Mouse (Mus musculus): ENCODE data around the gene Pacrg. TPM values are rescaled to one million over a fixed set of nuclear protein-coding genes. Genes with fewer than 3 reads are reported as not detected.

The Pacrg gene
- polyA plus RNA-seq, 1 experiment from 2014 or later: 0.91 TPM

DNA sequence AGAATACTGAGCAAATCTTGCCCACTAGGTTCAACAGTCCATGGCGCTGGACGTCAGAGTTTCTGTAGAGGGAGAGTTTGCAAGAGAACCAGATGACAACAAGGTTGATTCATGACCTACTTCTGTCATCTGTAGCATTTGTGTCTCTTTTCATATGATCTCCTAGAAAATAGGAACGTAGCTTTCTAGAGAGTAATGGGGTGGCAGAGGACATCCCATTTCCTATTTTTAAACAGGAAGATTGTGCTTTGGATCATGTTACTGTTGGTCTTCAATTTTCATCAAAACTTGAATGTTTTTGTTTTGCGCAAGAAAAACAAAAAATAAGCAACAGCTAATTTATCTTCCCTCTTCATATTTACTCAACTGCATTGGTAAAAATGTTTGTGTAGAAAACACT lies 379.2 kb downstream of the Pacrg start:
- no peak for DNase-seq (ENCODE audit: low spot score)

DNA sequence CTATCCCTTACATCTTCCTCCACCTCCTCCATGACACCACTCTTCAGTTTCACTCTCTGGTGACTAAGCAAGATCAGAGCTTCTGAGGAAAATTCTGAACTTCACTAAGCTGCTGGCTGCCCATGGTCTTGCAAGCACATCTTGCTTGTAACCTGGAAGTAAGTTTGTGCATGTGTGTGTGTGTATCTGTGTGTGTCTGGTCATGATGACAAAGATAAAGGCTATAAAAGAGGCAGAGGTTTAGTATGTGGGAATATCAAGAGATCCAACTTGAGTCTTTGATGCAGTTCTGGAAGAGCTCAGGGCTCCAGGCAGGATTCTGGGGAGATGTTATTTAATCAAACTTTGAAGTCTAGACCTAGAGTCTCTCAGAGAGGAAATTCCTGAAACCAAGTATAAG lies 381.4 kb downstream of the Pacrg start:
- DNase-seq (ENCODE audit: low spot score): no peak

DNA sequence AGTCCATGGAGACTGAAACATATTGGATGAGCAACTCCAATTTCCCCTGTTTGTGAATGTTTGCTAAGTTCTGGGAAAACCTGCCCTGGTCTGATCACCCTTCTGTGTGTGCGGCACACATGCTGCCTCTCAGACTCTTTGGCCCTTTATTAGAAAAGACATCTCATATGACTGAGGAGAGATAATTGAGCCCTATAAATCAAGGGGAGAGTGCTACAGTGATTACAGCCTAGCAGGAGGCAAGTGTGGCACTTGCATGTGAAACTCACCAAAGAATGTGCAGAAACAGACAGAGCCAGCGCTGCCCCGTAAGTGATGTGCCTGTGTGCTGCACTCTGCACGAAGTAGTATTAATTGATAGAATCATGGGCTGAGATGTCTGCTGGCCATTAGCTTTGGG lies 383.7 kb downstream of the Pacrg start:
- no peak for DNase-seq (ENCODE audit: low spot score)

DNA sequence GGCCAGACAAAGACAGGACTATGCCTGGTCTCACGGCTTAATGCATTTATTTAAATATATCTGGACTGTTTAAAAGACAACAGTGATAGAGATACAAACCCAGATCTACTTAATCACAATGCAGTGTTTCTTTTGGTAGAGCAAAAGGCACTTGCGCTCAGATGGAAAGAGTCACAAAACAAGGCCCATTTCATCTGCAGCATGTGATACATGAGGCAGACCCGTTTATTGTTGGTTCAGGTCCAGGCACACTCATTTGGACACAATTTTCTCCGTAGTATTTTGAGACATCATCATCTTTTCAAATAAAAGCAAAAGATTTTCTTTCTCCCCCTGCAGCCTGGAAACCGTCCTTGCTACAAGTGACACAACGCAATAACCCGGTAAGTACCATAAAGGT lies 384.1 kb downstream of the Pacrg start:
- DNase-seq (ENCODE audit: low spot score): no peak

DNA sequence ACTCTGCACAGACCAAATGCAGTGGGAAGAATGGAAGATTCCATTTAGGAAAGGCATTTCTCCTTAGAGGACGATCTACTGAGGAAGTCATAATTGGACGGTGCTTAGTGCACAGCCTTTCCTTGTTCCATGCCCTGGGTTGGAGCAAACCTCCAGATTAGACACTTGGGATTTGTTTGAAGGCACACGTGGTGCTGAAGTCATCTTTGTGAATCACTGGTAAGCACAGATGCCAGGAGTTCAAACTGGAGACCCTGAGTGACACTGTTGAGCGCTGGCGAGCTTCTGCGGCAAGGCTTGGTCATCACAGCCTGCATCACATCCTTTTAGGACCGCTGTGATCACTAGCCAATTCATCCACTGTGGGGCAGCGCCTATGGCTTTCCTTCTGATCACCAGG lies 385.7 kb downstream of the Pacrg start:
- DNase-seq (ENCODE audit: low spot score): no peak

DNA sequence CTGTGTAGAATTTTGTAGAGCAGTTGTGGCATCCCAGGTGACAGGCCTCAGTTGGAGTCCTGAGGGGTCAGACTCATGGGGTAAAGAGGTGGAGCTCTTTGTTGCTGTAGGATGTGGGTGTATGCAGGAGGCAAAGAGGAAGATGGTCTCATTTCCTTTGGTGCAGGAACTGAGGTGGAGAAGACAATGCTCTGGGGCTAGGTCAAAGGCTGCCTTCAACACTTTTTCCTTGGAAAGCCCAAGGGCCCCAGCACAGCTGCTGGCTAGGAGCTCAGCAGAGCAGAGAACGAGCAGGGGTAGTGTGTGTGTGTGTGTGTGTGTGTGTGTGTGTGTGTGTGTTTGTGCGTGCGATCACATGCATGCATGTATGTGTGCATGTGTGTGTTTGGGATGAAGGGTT lies 387.3 kb downstream of the Pacrg start:
- no peak for DNase-seq (ENCODE audit: low spot score)

DNA sequence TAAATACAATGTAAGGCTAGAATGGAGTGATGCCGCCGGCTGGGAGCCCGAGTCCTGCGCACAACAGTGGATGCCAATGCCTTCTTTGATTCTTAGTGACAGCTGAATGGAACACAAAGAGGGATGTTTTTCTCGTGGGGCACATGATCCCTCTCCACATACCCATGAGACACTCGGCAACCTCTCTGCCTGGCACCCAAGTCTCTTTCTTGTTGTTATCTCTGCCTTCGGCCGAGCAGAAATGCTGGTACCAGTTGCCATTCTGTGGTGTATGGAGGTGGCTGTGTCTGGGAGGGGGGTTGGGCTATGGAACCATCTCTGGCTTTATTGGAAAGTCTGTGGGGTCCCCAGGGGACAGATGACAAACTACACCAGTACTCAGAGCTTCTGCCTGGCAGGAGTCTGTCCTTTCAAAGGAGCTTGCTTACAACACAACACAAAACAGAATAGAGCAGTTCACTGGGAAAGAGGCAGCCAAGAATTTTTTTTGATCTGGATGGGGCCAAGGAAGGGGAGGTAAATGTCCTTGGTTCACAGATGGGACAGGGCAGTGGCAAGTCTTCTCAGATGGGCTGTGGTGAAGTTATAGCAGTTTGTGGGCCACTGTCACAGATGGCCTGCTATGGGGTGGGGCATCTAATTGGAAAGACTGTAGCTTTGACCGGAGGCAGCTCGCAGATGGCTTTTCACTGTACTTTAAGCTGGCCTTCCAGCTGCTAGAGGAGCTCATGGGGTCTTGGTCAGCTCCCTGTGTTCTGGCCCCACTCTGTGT lies 388.6 kb downstream of the Pacrg start:
- no peak for DNase-seq (ENCODE audit: low spot score)

DNA sequence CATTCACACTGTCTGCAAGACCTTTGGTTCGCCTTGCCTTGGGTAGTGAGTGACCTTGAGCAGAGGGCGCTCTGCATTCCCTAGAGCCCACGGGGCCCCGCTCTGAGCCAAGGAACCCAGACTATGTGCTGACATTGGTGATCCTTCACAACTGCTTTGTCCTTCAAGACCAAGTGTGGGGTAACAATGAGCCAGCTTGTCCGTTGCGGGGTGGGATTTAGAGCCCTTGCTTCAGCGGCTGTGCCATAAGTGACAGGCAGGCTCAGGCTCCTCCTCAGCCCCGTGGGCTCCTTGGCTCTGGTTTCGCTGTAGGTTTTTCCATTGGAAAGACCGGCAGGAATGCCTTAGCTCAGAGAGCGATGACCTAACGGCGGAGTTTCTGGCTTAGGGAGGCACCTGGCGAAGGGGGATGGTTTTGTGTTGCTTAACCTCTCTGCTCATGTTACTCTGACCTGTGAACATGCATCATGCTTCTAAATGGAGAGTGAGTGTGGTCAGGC lies 390.3 kb downstream of the Pacrg start:
- no peak for DNase-seq (ENCODE audit: low spot score)

DNA sequence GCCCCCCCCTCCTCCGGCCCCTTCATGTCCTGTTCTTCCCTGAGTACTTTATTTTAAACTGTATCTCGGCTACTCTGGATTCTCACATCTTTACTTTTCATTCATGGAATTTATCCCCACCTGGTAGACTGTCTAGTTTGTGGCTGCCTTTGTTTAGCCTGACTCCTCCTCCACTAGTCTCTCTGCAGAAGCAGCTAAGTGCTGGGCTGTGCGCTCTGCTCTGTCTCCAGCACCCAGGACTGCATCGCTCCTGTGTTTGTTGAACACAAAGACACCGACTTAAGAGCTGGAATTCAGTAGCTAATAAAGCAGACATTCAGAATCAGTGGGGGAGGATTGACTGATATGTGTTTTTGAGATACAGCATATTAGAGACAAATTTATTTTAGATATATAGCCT lies 391.7 kb downstream of the Pacrg start:
- no peak for DNase-seq (ENCODE audit: low spot score)

DNA sequence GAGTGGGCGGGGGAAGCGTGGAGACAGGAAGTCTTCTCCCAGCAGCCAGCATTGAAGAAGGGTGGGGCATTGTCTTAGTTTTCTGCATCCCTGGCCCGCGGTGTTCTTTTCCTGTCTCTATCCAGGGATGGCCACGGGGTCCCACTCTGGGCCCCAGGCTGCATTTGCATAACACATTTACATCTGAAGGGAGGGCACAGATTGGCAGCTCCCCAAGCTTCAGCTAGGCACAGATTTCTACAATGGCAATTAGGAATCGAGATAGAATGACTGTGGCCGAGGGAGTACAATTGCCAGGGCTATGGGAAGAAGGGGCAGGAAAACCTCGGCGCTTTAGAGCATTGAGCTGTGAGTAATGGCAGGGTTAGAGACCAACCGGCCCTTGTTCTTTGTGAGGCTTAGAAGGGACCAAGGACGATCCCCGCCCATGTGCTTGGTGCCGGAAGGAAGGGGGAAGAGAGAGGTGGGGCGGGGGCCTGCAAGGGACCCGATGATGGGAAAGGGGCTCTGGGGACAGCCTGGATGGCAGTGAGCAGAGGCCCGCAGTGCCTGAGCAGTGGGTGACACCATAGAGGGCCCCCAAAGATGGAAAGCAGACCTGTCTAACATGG lies 398.5 kb downstream of the Pacrg start:
- no peak for DNase-seq (ENCODE audit: low spot score)

DNA sequence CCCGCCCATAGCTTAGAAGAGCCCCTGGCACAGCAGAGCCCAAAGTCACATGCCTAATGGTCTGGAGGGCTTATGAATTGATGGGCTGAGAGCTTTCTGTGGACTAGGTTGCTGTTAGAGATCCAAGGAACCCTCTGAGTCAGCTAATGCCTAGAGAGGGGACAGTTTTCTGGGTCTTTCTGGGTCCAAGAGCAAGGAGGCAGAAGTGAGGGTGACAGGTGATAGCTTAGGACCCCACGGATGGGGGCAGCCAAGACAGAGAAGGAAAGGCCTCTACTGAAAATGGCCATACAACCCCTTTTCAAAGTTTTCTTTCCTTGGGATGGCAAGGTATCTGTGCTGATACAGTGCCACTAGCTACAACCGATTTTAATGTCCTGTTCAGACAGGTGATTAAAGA lies 399.1 kb downstream of the Pacrg start:
- no peak for DNase-seq (ENCODE audit: low spot score)

DNA sequence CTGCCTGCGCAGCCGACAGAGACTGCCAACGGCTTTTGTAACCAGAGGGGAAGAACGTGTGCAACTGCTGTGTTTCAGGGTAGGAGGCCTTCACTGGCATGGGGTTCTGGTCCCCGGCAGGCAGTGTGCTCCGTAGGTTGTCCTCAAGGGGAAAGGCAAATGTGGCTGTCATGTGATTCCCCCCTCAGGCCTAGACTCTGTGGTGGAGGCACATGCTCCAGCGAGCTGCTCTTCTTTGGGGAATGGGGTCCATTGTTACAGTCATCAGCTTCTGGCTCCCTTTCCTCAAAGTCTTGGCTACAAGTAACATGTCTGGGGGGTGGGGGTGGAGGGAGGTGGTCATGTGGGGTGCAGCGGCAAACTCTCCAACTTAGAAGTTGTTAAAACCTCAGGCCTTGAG lies 400.3 kb downstream of the Pacrg start:
- DNase-seq (ENCODE audit: low spot score): no peak

DNA sequence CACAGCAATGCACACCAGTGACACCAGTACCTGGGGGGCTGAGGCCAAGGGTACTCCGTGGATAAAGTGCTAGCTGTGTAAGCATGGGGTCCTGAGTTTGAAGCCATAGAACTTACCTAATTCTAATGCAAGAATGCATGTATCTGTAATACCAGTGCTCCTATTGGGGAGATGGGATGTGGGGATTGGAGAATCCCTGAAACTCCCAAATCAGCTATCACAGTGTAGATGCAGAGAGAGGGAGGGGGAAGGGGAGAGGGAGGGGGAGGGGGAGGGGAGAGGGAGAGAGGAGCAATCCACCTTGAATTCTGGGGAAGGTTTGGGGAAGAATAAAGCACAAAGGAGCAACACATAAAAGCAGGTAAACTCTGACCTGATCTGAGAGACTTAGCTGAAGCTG lies 405.2 kb downstream of the Pacrg start:
- no peak for DNase-seq (ENCODE audit: low spot score)

DNA sequence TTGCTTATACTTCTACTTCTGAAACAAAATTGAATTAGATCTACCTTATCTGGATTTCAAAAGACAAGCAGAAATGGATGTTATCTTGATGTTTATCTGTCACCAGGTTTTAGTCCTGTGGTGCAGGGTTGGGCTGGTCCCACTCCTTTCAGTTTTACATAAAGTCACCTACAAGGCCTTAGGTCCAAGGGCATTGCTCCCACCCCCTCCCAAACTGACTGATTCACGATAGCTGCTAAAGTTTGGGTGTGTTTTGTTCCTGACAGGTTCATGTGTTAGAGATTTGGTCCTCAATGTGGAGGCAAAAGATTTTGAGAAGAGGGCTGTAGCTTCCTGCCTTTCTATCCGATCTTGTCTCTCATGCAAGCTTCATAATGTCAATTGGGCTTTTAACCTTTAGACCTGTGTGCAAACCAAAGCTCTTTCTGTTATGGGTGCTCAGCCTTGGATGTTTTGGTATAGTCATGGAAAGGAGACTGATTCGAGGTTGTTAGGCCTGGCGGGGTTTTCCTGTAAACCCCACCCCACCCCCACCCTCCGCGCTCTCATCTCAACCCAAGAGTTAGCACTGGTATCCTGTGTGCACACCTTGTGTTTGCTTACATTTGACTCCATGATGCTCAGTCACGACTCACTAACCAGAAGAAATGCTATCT lies 407.5 kb downstream of the Pacrg start:
- DNase-seq (ENCODE audit: low spot score): no peak

DNA sequence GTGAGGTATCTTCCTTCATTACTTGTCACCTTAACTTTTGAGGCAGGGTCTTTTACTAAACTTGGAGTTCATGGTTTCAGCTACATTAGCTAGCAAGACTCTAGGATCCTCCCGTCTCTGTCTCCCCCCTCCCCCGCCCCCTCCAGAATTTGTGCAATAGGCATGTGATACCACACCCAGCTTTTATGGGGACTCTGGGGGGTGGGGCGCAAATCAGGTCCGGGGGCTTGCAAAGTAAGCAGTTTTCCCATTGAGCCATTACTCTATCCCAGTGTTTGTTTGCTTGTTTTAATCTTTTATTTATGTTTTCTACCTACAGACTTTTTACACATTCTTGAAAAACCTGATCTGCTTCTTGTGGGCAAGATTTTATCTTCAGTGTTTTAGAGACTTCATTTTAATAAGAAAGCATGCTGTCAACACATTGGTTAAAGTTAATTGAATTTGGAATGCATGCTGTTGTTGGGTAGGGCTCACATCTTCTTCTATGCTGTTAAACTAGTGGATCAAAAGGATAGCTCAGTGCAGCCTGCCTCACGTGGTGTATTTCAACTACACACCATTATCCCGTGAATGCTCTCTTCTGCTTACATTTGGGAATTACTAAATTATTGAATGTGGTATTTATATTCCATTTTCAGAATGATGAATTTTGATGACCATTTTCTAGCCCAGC lies 408.1 kb downstream of the Pacrg start:
- DNase-seq (ENCODE audit: low spot score): no peak

DNA sequence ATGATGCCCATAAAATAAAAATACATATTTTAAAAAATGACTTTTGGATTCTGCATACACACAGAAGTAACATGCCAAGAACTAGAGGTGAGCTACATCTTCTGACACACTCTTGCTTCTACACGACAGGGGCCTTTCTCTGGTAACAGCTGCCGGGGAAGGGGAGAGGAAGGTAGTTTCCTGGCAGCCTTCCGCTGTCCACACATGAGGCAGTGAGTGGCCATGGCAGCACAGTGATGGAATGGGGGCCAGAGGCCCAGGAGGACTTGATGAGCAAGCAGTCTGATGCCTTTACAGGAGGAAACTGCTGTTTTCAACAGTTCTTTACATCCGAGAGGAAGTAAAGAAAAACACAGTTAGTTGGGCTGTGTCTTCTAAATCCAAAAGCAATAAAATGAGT lies 409.3 kb downstream of the Pacrg start:
- no peak for DNase-seq (ENCODE audit: low spot score)

DNA sequence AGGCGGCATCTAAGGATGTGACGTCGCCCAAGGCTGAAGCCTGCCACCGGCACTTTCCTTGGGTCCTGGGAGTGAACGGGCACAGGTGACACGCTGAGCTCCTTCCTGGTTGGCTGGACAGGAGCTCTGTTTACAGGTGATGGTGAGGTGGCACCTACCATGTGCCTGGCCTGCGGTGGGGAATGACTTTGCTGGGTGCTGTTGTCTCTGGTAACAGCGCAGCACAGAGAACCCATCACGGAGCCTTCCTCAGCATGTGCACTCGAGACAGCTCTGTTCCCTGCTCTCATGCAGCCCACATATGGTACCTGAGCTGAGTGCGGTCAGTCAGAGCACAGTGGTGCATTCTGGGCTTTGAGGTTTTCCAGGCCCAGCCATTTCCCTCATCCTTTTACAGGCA lies 410.7 kb downstream of the Pacrg start:
- DNase-seq (ENCODE audit: low spot score): no peak

DNA sequence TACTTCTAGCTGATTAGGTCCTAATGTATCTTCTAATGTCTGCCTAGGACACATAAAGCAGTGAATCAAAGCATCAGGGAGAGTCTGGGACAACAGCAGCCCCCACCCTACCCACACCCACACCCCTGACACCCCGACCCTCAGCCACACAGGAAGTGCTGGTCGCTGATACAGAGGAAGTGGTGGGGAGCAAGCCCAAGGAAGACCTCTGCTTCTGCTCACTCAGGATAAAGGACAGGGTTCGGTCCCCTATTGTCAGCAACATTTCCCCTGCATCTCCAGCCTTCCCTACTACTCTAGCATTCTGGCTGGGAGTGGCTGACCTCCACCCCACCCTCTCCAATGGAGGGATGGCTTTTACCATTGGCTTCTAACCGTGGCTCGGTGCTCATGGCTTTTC lies 414.8 kb downstream of the Pacrg start:
- peak; percentile 19 for DNase-seq (ENCODE audit: low spot score)

DNA sequence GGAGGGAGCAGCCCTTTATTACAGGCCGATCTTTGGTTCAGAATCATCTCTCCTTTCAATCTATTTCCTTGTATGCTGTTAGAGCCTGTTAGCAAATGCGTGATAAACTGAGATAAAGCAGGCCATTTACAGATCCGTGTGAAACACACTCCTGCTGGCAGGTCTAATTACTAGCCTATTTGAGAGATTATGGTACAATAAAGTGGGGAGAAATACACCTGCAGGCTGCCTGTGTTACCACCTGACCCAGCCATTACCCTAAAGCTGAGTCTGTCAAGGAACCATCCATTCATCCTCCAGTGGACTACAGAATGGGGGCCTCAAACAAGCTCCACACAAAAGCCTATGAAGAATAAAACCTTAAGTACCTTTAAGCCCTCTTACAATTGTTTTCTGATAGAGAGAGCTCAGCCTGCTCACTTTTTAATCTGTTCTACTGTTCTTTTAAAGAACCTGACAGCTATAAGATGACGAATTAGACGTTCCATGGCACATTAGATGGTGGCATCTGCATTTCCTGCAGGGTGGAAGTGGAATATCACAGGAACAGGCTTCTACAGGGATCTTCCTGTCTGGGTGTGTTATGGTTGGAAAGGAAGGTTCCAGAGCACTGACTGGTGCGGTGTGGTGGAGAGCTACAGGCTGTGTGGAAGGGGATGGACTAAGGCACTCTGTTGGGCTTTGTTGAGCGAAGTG lies 422.4 kb downstream of the Pacrg start:
- DNase-seq (ENCODE audit: low spot score): no peak

DNA sequence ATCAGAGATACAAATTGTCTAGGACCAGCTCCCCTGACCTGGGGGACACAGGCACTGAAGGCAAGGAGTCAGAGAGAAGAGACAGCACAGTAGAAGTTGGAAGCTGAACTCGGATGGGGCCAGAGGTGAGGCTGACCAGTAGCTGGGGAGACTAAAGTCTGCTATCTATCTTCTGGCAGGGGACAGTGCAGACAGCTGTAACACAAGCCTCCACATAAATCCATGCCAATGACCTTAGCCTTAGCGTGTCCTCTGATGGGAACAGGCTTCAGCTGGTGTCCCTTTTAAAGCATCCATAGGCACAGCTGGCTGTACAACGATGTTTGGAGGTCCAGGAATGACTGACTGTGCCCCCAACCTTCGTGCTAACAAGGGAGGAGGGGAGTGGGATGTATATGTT lies 423.1 kb downstream of the Pacrg start:
- DNase-seq (ENCODE audit: low spot score): no peak

DNA sequence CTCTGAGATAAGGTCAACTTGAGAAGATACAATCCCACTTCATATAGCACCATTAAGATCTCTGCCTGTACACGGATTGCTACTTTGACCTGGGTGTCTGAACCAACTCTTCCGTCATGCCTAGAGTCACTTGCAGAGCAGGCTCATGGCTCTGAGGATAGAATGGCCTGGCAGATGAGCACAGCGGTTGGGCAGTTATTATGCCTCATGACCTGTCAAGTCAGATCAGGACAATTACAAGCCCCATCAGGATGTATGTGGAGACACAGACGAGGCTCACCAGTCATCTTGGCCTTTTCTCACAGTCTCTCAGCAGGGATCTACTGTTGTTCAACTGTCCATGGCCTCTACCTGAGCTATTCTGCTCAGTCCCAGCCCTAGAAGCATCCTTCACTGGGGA lies 424.0 kb downstream of the Pacrg start:
- no peak for DNase-seq (ENCODE audit: low spot score)

DNA sequence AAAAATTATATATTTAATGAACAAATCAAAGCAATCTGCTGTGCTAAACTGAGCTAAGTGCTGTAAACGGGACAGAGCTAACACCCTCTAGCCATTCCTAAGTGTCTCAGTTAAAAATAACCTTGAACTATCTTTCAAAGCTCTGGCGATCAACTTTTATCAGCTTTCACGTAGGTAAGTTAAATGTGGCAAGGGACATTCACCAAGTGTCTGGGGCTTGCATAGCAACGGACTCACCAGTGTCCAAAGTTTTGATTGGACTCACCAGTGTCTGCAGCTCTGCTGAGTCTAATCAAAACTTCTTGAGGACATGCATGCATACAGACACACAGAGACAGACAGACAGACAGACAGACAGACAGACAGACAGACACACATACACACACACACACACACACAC lies 425.7 kb downstream of the Pacrg start:
- DNase-seq (ENCODE audit: low spot score): no peak
